ENCODE assay signal across 8 mouse cellular contexts in the genomic region with DNA sequence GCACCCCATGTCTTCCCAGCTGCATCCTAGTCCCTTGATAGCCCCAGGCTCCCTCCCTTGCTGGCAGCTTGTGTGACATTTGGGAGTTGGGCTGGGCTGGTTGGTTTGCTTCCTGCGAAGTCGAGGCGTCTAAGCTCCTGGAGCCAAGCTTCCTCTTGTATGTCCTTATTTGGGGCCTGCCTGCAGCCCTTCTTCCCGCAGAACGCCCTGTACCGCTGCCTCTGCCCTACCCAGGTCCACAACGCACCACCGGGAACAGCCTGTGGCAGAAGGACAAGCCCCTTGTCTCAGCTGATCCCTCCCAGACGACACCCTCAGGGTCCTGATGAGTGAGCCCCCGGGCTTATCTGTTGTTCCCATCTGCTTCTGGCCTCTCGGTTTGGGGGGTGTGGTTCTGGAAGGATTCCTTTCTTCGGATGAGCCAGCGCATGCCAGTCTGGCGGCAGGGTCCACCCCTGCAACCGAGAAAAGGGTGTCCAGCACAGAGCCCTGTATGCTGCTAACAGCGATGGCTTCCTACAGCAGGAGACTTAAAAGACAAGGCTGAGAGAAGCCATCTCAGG. TPM values are rescaled to one million over a fixed set of nuclear protein-coding genes. Genes with fewer than 3 reads are reported as not detected.
DNase-seq lines count a peak whose midpoint lies in the region; ATAC-seq and TF ChIP-seq lines count a peak whose summit lies in the region.

No protein-coding gene starts in this region.

- no peak overlapping the region for H3K4me2 ChIP-seq in forebrain, embryonic 12.5 days
- no peak overlapping the region for H3K4me2 ChIP-seq in forebrain, embryonic 16.5 days (ENCODE audit: low read length)
- H3K4me2 ChIP-seq in embryonic facial prominence, embryonic 15.5 days (replicated peaks) = peak overlapping the region; percentile 39
- peak overlapping the region; percentile 47 for H3K4me2 ChIP-seq in intestine, postnatal 0 days (replicated peaks; ENCODE audit: low read depth)

- TF ChIP-seq CTCF in E14TG2a.4 (conservative IDR thresholded peaks at IDR 0.05; ENCODE audit: low read length) = no peak
- TF ChIP-seq CTCF in intestine, postnatal 0 days (IDR thresholded peaks at IDR 0.05; ENCODE audit: low read depth) = no peak

- WGBS in forebrain, embryonic 12.5 days = 15% methylated on average over 16 of the region's 16 CpGs
- WGBS in forebrain, embryonic 16.5 days = 18% methylated on average over 16 of the region's 16 CpGs
- WGBS in embryonic facial prominence, embryonic 15.5 days = 5% methylated on average over 16 of the region's 16 CpGs
- 6% methylated on average over 16 of the region's 16 CpGs for WGBS in intestine, postnatal 0 days

- H3K27me3 ChIP-seq in forebrain, embryonic 12.5 days = peaks cover 8% of the 10 kb centered on the region; the same call in 1 of the 2 replicates
- H3K27me3 ChIP-seq in forebrain, embryonic 16.5 days (replicated peaks; ENCODE audit: control insufficient read depth, insufficient read depth, low read length) = no peaks in the 10 kb centered on the region
- H3K27me3 ChIP-seq in E14TG2a.4 (ENCODE audit: insufficient read depth, low read length) = no peaks in the 10 kb centered on the region
- no peaks in the 10 kb centered on the region for H3K27me3 ChIP-seq in embryonic facial prominence, embryonic 15.5 days
- H3K27me3 ChIP-seq in intestine, postnatal 0 days (replicated peaks; ENCODE audit: control insufficient read depth, insufficient read depth, low read length) = no peaks in the 10 kb centered on the region

- peak overlapping the region; percentile 33; the same call in 1 of the 2 replicates for H3K9ac ChIP-seq in forebrain, embryonic 12.5 days
- no peak overlapping the region for H3K9ac ChIP-seq in forebrain, embryonic 16.5 days (replicated peaks; ENCODE audit: low read depth, low read length)
- H3K9ac ChIP-seq in embryonic facial prominence, embryonic 15.5 days = peak overlapping the region; percentile 15; the same call in 1 of the 2 replicates
- H3K9ac ChIP-seq in intestine, postnatal 0 days (ENCODE audit: low read depth, low read length) = no peak overlapping the region; the same call in 1 of the 2 replicates

- no peak for ATAC-seq in forebrain, embryonic 12.5 days (ENCODE audit: low FRiP score)
- no peak for ATAC-seq in forebrain, embryonic 16.5 days
- peak; percentile 46; the same call in 1 of the 2 replicates for ATAC-seq in embryonic facial prominence, embryonic 15.5 days (ENCODE audit: insufficient number of reproducible peaks, low FRiP score, low TSS enrichment, low read depth)
- ATAC-seq in intestine, postnatal 0 days = peak; percentile 50

- no peaks in the 10 kb centered on the region for H3K36me3 ChIP-seq in forebrain, embryonic 12.5 days (replicated peaks)
- H3K36me3 ChIP-seq in forebrain, embryonic 16.5 days (ENCODE audit: control insufficient read depth, insufficient read depth) = no peaks in the 10 kb centered on the region
- H3K36me3 ChIP-seq in E14TG2a.4 (ENCODE audit: insufficient read depth, low read length) = no peaks in the 10 kb centered on the region
- H3K36me3 ChIP-seq in embryonic facial prominence, embryonic 15.5 days = no peaks in the 10 kb centered on the region
- H3K36me3 ChIP-seq in intestine, postnatal 0 days (ENCODE audit: control insufficient read depth, insufficient read depth) = no peaks in the 10 kb centered on the region

- no peak overlapping the region for H3K4me3 ChIP-seq in forebrain, embryonic 12.5 days (replicated peaks)
- no peak overlapping the region for H3K4me3 ChIP-seq in forebrain, embryonic 16.5 days (replicated peaks; ENCODE audit: low read length)
- H3K4me3 ChIP-seq in E14TG2a.4 (replicated peaks; ENCODE audit: low read length) = peak overlapping the region; percentile 55
- no peak overlapping the region for H3K4me3 ChIP-seq in embryonic facial prominence, embryonic 15.5 days (replicated peaks)
- H3K4me3 ChIP-seq in intestine, postnatal 0 days (ENCODE audit: low read depth, low read length) = no peak overlapping the region

- H3K9me3 ChIP-seq in forebrain, embryonic 12.5 days = no peaks in the 10 kb centered on the region
- no peaks in the 10 kb centered on the region for H3K9me3 ChIP-seq in forebrain, embryonic 16.5 days (ENCODE audit: control insufficient read depth, low read length)
- H3K9me3 ChIP-seq in E14TG2a.4 (ENCODE audit: low read length) = no peaks in the 10 kb centered on the region
- H3K9me3 ChIP-seq in embryonic facial prominence, embryonic 15.5 days (replicated peaks) = no peaks in the 10 kb centered on the region
- no peaks in the 10 kb centered on the region for H3K9me3 ChIP-seq in intestine, postnatal 0 days (ENCODE audit: control insufficient read depth)

- H3K27ac ChIP-seq in forebrain, embryonic 12.5 days = no peak overlapping the region
- no peak overlapping the region for H3K27ac ChIP-seq in forebrain, embryonic 16.5 days (ENCODE audit: low read length)
- peak overlapping the region; percentile 63 for H3K27ac ChIP-seq in embryonic facial prominence, embryonic 15.5 days (replicated peaks)
- peak overlapping the region; percentile 75 for H3K27ac ChIP-seq in intestine, postnatal 0 days (ENCODE audit: low read depth, low read length)

- peaks cover 10% of the 10 kb centered on the region for H3K4me1 ChIP-seq in forebrain, embryonic 12.5 days
- no peaks in the 10 kb centered on the region; the same call in 1 of the 2 replicates for H3K4me1 ChIP-seq in forebrain, embryonic 16.5 days (replicated peaks; ENCODE audit: control insufficient read depth, insufficient read depth, low read length)
- peaks cover 47% of the 10 kb centered on the region for H3K4me1 ChIP-seq in E14TG2a.4 (replicated peaks; ENCODE audit: low read depth, low read length)
- H3K4me1 ChIP-seq in embryonic facial prominence, embryonic 15.5 days = peaks cover 22% of the 10 kb centered on the region
- peaks cover 17% of the 10 kb centered on the region for H3K4me1 ChIP-seq in intestine, postnatal 0 days (replicated peaks; ENCODE audit: control insufficient read depth, insufficient read depth, low read length)

- DNase-seq in lung, postnatal 10 days = peak; percentile 81
- no peak for DNase-seq in right cerebral cortex, postnatal 36 days (ENCODE audit: low spot score in 2 of 2)
- DNase-seq in right cerebral cortex, adult 2 months (ENCODE audit: low spot score in 2 of 2) = no peak

RNA-seq across cellular contexts. Expression of a gene that starts 14.3 kb away (rescaled TPM):
- polyA plus RNA-seq in forebrain, embryonic 12.5 days (2016; fragmentation: Nextera tagmentation; extraction: Ambion mirVana) = 205 and 221 TPM in 2 replicates
- 97.8 and 125 TPM in 2 replicates for polyA plus RNA-seq in forebrain, embryonic 16.5 days (2015; fragmentation: Nextera tagmentation; extraction: Ambion mirVana)
- 111 and 113 TPM in 2 replicates for polyA plus RNA-seq in embryonic facial prominence, embryonic 15.5 days (2015; fragmentation: Nextera tagmentation; extraction: Ambion mirVana)
- polyA plus RNA-seq in intestine, postnatal 0 days (2015; fragmentation: Nextera tagmentation; extraction: Ambion mirVana) = 66.9 and 67.9 TPM in 2 replicates

Comparison
In these comparisons a context has a peak if more than half of its experiments do, and no peak if none do; other contexts are left out.
1. H3K9ac ChIP-seq: peak in forebrain, embryonic 12.5 days (single experiment) and embryonic facial prominence, embryonic 15.5 days (single experiment); none in forebrain, embryonic 16.5 days (single experiment) and intestine, postnatal 0 days (single experiment).
2. ATAC-seq: peak in embryonic facial prominence, embryonic 15.5 days (single experiment) and intestine, postnatal 0 days (single experiment); none in forebrain, embryonic 12.5 days (single experiment) and forebrain, embryonic 16.5 days (single experiment).
3. H3K27ac ChIP-seq: peak in embryonic facial prominence, embryonic 15.5 days (single experiment) and intestine, postnatal 0 days (single experiment); none in forebrain, embryonic 12.5 days (single experiment) and forebrain, embryonic 16.5 days (single experiment).
4. H3K4me2 ChIP-seq: peak in embryonic facial prominence, embryonic 15.5 days (single experiment) and intestine, postnatal 0 days (single experiment); none in forebrain, embryonic 12.5 days (single experiment) and forebrain, embryonic 16.5 days (single experiment).